Mouse (Mus musculus) cerebellum, adult 11-12 months (tissue): Measurements from ENCODE around the gene Wdr5.
A peak's percentile ranks its signal among the peaks of the same experiment; 100 is the strongest.
"Not testable (repeated sequence)": the region's sequence is repeated elsewhere in the genome, so short reads cannot be mapped to it uniquely, and the experiment has no call there.

ENCODE experiments used
- DNase-seq: peaks from one replicate; pipeline ENCODE4 v3.0.0; 2022

Gene Wdr5

DNA sequence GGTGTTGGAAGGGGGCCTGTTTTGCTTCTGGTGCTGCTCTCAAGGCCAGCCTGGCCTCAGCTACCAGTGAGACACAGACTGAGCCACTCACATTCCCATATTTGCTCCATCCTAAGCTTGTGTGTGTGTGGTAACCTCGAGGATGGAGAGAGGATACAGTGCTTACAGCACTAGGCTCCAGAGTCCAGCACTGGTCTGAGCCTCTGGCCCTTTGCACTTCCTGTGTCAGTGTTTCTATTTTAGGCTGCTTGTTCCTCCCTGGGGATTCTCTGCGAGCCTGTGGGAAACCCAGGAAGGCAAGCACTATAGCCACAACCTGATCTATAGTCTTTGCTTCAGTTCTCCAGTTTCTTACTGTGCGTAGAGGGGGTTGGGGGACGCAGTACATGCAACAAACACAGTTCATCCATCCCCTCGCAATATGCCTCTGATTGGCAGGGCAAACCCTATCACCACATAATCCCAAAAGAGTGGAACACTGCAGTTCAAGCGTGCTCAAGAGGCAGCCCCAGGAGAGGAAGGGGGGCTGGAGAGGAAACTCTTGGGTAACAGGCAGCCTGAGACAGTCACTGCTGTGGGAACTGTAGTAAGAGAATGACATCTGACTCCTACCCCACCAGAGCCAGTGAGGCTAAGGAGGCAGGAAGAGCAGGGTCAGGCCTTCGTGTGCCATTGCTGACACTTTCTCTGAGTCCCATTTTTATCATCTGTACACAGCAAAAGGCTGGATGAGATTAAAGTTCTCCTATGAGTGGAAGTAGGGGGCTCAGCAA, 10.7 kb upstream of the Wdr5 start:
- no peak for DNase-seq

DNA sequence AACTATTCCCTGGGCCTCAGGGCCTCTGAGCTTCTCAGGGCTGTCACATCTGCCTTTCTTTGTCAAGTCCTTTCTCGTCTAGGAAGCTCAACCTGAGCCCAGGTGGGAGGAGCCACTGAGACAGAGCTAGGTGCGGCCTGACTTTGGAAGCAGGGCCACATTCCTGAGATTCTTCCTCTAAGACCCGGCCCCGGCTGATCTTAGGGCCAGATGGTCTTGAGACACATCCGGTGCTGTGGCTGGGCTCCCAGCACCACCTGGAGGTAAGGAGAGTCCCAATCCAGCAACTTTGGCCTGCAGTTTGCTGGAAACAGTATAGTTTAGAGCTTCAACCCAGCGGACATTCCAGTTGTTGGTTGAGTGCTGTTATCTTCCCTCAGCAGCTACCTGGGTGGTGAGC, 9.4 kb upstream of the Wdr5 start:
- DNase-seq = no peak

DNA sequence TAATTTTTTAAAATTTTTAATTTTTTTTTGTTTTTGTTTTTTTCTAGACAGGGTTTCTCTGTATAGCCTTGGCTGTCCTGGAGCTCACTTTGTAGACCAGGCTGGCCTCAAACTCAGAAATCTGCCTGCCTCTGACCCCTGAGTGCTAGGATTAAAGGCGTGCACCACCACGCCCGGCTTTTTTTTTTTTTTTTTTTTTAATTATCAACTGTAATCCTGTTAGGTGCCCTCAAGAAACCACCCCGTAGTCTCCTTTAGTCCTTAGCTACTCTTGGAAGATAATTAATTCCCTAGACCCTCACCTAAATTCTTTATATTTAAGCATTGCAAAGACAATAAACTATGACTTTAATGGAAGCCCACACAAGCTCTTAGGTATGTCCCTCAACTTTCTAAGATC, 8.3 kb upstream of the Wdr5 start:
- DNase-seq = not testable (repeated sequence)

DNA sequence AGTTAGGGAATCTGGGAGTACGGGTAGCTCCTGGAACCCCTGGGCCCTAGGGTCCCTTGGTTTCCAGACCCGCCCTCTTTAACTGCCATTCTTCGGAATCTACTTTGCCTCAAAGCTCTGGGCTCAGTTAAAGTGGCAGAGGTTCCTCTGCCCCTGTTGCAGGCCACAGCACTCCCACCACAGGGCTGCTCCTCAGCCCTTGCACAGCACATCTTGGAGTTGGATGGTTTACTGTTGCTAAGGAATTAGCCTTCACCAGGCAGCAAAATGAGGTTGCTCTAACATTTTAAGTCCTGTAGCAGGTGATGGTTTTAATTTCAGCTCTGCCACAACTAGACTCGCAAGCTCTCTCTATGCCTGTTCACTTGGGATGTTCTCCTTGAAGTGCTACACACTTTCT, 7.4 kb upstream of the Wdr5 start, which contains the start of gene Brd3:
Gene Brd3 (minus strand): TSS at position 101 of the 400 bp plus-strand sequence.
- DNase-seq = no peak

DNA sequence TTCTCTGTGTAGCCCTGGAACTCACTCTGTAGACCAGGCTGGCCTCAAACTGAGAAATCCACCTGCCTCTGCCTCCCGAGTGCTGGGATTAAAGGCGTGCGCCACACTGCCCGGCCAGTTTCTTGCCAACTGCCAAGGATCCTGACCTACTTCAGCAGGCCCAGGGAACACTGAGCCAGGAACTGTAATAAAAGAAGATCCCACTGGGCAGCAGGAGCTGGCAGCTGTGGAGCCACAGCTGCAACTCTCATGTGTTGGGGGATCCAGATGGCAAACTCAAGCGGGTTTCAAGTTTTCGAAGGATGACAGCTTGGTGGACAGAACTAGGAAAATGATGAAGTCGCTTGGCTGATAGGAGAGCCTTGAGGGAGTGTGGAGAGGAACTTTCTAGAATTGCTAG, 4.3 kb upstream of the Wdr5 start:
- DNase-seq = no peak

DNA sequence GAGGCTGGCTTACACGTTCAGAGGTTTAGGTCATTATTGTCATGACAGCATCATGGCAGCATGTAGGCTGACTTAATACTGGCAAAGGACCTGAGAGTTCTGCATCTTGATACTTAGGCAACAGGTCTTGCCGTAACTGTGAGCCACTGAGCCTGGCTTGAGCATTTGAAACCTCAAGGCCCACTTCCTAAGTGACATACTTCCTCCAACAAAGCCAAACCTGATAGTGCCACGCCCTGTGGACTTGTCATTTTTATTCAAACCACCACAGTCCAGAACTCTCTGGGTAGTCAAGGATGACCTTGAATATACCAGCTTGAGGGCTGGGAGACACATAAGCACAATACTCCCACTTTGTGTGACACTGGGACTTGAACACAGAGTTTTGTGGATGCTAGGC, 2.0 kb upstream of the Wdr5 start:
- no peak for DNase-seq

DNA sequence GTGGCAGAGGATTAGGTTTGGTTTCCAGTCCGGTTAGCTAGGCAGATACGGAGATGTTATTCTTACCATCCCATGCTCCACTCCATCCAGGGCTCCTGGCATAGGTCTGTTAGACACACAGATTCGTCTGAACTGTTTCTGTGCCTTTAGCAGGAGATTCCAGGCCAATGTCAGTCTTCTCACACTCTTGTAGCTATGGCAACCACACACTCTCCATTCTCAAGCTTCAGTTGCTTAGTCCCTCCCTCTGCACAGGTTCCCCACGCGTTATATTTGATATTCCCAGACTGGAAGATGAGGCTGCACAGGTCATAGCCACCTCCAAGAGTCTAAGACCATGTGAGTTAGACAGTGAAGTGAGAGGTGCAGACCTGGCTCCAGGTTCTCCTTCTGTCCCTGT, 1.1 kb upstream of the Wdr5 start:
- DNase-seq = no peak

DNA sequence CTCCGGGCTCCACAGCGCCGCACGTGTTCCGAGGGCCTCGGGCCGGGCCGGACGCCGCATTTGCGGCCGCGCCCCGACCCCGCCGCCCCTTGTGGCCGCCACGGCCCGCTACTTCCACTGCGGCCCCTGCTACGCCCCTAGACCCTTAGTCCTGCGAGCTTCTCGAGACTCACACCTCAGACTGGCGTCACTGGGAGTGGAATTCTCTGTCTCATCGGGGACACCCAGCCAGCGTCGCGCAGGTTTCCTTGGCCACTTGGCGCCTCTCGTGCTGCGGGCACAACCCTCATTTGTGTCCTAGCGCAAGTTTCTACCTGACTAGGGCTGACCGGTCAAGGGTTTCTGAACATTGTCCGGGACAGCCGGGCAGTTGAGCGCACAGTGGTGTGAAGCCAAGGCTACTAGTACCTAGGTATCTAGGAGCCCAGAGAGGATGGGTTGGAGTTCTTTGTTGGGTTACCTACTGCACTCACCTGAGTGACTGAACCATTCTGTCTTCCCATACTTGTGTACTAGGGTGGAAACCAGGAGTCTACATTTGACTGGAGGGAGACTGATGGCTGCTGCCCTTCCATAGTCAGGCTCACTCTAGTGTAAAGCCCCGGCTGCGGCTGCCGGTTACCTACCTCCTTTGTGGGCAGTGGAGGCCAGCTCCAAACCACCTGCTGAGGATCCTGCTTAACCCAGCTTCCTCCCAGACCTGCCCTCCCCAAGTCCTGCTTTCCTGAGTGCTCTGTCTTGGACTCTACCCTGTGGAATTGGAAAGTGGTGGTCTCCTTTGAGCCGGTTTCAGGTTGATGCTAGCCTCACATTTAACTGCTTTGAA, 597 bp downstream of the Wdr5 start:
- DNase-seq = no peak

DNA sequence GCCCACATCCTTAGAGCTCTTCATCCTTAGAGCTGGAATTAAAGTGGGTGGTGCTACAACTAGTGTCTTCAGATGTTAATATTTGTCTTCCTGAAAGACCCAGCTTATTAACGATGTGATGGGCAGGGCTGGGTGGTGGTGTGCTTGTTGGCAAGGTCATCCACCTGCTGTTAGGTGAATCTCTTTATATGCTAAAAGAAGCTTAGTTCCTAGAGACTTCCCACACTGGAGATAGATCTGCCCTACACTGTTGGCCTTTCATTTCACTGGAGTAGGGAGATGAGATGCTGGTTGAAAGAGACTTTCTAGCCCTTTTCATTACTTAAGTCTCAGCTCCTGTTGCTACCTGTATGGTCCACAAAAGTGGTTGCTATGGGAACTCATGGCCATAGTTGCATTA, 1.3 kb downstream of the Wdr5 start:
- no peak for DNase-seq

DNA sequence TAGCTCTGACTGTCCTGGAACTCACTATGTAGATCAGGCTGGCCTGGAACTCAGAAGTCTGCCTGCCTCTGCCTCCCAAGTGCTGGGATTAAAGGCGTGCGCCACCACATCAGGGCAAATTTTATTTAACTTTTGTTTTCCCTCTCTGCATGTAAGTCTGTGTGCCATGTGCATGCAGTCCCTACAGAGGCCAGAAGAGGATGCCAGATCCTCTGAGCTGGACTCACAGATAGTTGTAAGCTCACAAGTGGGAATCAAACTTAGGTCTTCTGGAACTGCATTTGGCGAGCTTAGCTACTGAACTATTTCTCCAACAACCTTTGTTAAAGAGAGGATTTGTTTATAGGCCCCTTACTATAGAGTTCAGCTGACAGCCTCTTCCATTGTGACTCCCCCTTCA, 3.3 kb downstream of the Wdr5 start:
- DNase-seq = no peak

DNA sequence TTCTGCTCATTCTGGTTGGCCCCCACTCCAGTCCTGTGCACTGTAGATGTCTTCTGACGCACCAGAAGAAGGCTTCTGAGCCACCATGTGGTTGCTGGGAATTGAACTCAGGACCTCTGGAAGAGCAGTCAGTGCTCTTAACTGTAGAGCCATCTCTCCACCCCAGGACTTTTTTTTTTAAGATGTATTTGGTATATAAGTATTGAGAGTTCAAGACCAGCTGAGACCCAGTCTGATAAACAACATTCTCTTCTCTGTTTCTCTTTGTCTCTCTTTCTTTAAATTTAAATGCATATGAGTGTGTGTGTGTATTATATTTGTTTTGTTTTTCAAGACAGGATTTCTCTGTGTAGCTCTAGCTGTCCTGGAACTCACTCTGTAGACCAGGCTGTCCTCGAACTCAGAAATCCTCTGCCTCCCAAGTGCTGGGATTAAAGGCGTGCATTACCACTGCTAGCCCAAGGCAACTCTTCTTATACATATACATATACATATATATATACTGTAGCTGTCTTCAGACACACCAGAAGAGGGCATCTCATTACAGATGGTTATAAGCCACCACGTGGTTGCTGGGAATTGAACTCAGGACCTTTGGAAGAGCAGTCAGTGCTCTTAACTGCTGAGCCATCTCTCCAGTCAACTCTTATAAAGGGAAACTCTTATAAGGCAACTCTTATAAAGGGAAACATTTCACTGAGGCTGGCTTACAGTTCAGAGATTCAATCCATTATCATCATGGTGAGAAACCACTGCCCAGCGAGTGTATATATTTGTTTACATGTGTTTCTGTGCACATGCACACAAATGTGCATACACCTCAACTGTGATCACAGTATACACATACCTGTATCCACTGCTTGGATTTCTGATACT, 23.7 kb downstream of the Wdr5 start:
- DNase-seq = not testable (repeated sequence)

DNA sequence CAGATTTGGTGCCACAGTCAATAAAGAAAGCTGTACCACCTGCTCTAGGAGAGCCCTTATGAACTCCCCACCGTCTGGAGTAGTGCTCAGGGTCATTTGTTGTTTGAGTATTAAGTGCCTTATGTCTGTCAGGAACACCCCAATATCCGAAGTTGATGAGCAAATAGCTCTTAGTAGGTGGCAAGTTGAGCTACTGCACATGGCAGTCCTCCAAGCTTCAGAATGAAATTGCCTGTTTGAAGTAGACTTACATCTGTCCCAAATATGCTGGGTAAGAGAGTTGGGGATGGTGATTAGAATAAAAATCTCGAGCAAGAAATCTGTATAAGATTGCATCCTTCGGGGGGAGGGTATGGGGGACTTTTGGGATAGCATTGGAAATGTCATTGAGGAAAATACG, 24.4 kb downstream of the Wdr5 start:
- peak; percentile 41 for DNase-seq

DNA sequence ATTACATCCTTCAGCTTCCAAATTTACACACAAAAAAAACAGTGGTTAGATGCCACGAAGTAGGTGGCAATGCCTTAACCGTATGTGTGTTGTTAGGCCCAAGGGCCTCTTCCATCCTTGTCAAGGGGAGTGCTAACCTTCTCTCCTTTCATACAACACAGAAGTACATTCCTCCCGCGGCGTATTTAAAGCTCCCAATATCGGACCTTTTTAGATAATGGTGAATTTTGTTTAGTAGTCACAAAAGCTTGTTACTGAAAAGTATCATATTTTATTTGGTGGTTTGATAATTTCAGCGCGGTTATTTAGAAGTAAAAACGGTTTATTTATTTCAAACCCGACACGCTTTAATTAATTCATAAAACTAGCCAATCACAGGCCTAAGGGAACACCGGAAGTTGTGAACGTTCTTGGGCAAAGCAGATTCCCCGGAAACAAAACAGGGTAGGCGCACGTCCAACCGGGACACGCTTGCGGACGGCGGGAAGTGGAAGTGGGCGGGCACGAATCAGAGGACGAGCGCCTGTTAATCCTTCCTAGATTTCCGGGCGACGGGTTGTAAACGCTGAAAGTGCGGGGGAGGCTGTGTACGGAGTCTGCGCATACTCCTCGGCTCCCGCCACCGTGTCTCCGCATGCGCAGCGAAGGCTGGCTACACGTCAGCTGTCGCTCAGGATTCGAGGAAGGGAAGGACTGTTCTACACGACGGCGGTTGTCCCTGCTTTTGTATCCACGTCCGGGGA, 25.0 kb downstream of the Wdr5 start:
- DNase-seq = peak; percentile 100

DNA sequence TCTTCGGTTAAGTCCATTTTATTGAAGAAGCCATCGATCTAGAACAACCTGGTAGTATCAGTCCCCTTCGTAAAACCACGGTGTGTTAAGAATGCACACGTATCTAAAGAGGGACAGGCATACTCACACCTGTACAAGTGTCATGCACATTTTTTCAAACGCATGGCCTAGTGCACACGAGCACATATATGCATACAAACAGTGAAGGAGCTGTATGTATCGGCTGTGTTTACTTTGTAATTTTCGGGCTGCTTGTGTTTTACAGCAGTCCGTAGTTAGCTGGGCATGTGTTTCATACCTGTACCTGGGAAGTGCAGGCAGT, 25.5 kb downstream of the Wdr5 start:
- no peak for DNase-seq

DNA sequence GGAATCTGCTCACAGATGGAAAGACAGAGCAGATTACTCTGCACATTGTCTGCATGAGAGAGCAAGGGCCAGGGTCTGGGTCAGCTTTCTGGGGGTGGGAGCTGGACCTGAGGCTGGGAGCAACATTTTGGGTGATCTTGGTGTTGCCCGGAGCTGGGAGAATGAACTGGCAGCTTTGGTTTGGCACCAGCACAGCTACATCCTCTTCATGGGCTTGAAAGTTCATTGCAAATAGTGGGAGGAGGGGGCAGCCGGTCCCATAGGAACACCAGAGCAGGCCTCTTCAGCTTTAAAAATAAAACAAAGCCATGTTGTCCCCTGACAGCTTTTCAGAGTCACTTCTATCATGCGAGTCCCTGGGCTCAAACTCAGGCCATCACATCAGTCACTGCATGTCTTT, 26.3 kb downstream of the Wdr5 start:
- DNase-seq = peak; percentile 46

DNA sequence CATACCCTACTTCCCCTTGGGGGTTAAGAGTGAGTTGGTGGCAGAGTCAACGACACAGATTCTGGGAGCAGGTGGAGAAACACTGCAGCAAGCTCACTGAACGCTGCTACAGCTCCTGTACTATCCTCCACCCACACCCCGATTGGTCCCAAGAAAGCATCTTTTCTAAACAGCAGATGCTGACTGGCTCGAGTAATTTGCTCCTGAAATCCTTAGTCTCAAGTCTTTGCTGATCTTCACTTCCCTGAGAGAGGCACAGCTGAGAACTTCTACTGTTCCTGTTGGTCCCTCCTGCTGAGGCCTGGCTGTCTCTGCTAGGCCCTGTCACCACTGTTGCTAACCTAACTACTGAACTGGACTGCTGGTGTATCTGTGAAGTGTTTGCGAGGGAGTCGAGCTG, 29.7 kb downstream of the Wdr5 start:
- DNase-seq = no peak

DNA sequence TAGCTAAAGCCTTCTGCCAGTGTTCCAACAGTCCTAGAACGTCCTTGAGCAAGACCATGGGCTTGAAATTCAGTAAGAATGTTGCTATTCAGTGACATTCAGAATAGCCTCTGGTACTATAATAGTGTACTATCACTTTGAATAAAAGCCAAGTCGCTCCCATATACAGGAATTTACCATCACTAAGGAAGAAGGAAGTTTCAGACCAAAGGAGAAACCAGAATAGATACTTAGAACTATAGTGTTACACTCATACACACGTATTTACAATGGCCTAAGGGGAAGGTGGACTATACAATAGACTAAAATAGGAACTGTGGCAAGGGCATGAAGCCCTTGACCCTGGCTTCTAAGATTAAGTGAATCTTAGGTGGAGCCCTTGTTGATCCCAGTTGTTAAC, 30.6 kb downstream of the Wdr5 start:
- DNase-seq = not testable (repeated sequence)

DNA sequence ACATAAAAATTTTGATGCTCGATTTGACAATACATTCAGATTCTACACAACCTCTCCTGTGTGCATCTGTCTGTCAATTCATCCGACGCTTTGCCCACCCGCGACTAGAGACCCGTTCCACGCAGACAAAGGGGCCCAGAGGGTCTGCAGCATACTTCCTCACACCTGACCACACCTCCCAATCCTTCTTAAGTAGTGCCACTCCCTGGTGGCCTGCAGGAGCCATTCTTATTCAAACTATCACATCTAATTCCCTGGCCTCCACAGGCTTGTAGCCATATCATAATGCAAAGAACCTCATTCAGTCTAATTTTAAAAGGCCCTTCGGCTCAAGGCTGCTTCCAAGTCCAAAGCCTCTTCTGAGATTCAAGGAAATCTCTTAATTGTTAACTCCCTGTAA, 31.1 kb downstream of the Wdr5 start:
- not testable (repeated sequence) for DNase-seq

DNA sequence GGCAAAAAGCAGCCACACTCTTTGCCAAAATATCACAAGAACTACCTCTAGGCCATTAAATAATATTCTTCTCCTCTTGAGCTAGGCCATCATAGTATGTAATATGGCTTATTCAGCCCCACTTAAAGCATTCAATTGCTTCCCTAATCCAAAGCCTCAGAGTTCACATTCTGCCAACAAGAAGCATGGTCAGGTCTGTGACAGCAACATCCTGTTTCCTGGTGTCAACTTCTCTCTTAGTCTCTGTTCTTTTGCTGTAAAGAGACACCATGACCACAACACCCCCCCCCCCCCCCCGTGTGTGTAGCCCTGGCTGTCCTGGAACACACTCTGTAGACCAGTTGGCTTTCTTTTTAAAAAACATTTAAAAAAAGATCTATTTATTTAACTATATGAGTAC, 32.4 kb downstream of the Wdr5 start:
- no peak for DNase-seq

DNA sequence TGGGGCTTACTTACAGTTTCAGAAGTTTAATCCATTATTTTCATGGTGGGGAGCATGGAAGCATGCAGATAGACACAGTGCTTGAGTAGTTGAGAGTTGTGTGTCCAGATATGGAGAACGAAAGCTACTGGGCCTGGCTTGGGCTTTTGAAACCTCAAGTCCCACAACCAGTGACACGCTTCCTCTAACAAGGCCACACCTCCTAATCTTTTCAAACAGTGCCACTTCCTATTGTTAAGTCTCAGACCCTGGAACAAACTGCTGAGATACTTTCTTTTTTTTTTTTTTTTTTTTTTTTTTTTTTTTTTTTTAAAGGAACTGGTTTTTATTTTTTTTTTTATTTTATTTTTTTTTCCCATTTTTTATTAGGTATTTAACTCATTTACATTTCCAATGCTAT, 33.0 kb downstream of the Wdr5 start:
- no peak for DNase-seq

DNA sequence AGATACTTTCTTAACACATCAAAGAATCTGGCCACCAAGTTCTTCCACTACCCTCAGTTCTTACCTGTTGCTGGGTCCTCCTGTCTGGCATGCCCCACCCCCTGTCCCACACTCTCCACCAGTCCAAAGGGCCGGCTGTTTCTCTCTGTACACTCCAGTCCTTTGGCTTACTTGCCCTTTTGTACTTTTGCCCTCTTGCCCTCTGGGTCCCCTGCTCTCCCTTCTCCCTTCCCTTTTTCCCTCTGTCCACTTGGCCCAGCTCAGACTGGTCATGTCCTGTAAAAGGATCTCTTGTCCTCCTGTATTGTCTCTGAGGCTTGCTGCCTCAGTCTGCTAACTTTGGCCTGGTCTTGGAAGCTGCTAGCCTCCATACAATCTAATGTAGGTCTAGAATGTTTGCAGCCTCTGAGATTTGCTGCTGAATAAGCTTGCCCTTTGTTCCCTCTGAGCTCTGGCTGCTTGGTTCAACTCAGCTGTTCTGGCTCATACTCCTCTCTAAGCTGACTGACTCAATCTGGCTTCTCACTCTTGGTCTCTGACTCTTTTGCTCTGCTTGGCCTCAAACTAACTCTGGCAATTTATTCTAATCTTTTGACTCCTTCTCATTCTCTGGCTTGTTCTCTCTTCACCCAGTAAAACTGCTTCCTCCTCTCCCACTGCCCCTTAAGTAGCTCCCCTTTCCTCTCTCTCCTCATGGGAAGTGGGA, 33.9 kb downstream of the Wdr5 start:
- DNase-seq = no peak

DNA sequence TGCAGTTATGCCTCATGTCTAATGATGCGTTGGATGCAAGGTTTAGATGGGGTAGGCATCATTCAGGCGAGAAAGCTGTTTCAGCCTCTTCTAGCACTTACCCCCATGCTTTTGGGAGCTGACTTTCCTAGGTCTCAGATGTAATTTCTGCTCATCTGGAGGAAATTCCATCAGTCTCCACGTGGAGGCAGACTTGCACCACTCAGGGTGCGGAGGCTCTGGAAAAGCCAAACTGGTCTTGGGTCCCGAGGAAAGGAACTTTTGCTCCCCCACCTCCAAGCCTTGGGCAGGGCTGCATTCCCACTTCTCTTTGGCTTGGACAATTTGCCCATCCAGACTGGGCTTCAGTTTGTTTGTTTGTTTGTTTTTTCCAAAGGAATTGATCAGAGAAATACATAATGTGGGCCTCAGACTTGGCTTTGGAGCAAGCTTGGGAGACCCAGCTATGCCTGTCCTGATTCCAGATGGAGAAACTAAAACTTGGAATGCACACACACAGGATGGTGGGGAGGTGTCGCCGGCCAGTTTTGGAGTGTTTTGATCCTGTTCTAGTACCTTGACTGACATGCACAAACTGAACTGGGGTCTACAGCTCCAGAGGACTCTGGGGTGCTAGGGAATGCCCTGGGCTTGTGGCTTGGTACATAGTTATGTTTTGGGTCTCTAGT, 37.8 kb downstream of the Wdr5 start:
- no peak for DNase-seq
